Mouse (Mus musculus) hindlimb bud, embryonic 11.5 days (tissue): ENCODE measurements around the gene Mrps11.

ENCODE experiments used
- DNase-seq: peaks from one replicate; pipeline ENCODE4 v3.0.0-alpha.2; 2012; ENCODE audit warnings: low read depth, low spot score; ENCODE audit errors: extremely low spot score

The Mrps11 gene

GRCm38 (mm10) chr7:78782639-78783581, at the start of gene Mrps11, which contains the start of gene Mrpl46:
TSS of gene Mrps11 (plus strand) at chr7:78783119.
TSS of gene Mrpl46 (minus strand) at chr7:78783531.
- DNase-seq: peak; percentile 81

GRCm38 (mm10) chr7:78737196-78737595, 45.7 kb upstream of the Mrps11 start:
- DNase-seq: no peak

- DNase-seq: no peak
Observed at GRCm38 (mm10) chr7:78737614-78738210, 45.2 kb upstream of the Mrps11 start, which contains the start of gene Ntrk3. TSS of gene Ntrk3 (minus strand) at chr7:78738012.

GRCm38 (mm10) chr7:78739351-78740000, 43.4 kb upstream of the Mrps11 start:
- DNase-seq: no peak

- no peak for DNase-seq
Observed at GRCm38 (mm10) chr7:78743731-78744385, 39.1 kb upstream of the Mrps11 start.

- no peak for DNase-seq
Observed at GRCm38 (mm10) chr7:78752961-78753360, 30.0 kb upstream of the Mrps11 start.

GRCm38 (mm10) chr7:78753752-78754457, 29.0 kb upstream of the Mrps11 start:
- no peak for DNase-seq

- no peak for DNase-seq
Observed at GRCm38 (mm10) chr7:78754458-78755000, 28.4 kb upstream of the Mrps11 start.

- no peak for DNase-seq
Observed at GRCm38 (mm10) chr7:78763801-78764200, 19.1 kb upstream of the Mrps11 start.

GRCm38 (mm10) chr7:78765215-78765631, 17.7 kb upstream of the Mrps11 start:
- DNase-seq: no peak

GRCm38 (mm10) chr7:78766019-78766683, 16.8 kb upstream of the Mrps11 start:
- peak; percentile 66 for DNase-seq

- DNase-seq: no peak
Observed at GRCm38 (mm10) chr7:78767929-78768531, 14.9 kb upstream of the Mrps11 start.

- no peak for DNase-seq
Observed at GRCm38 (mm10) chr7:78769075-78769652, 13.8 kb upstream of the Mrps11 start.

GRCm38 (mm10) chr7:78770936-78771335, 12.0 kb upstream of the Mrps11 start:
- no peak for DNase-seq

- DNase-seq: no peak
Observed at GRCm38 (mm10) chr7:78778741-78779140, 4.2 kb upstream of the Mrps11 start.

GRCm38 (mm10) chr7:78785906-78786305, 3.0 kb downstream of the Mrps11 start:
- DNase-seq: no peak

- DNase-seq: no peak
Observed at GRCm38 (mm10) chr7:78787793-78788380, 5.0 kb downstream of the Mrps11 start.
